ENCODE assay signal across 17 mouse cellular contexts in genomic region chr6:85469660-85470430, GRCm38 (mm10). TPM values are rescaled to one million over a fixed set of nuclear protein-coding genes. Genes with fewer than 3 reads are reported as not detected.
DNase-seq lines count a peak whose midpoint lies in the region; ATAC-seq and TF ChIP-seq lines count a peak whose summit lies in the region.
"Had no signal": no experiment of that assay in that cellular context is flagged by ENCODE, and none has a peak within 500 bp of the region (broad histone marks: within the 10 kb centered on the region; RNA-seq: fewer than 3 reads in every experiment).

No protein-coding gene starts in this region.

- H3K9ac ChIP-seq in intestine, embryonic 16.5 days (ENCODE audit: low read depth, low read length), result no peak overlapping the region
- no peak overlapping the region for H3K9ac ChIP-seq in intestine, postnatal 0 days (ENCODE audit: low read depth, low read length)
- no peak overlapping the region for H3K9ac ChIP-seq in lung, embryonic 14.5 days

- ATAC-seq in intestine, embryonic 16.5 days, result peak; percentile 36; the same call in 1 of the 2 replicates
- no peak for ATAC-seq in intestine, postnatal 0 days
- peak; percentile 38; the same call in 1 of the 2 replicates for ATAC-seq in lung, embryonic 14.5 days (ENCODE audit: insufficient read depth)

- H3K4me1 ChIP-seq in intestine, embryonic 16.5 days (ENCODE audit: control insufficient read depth, insufficient read depth, low read length), result no peaks in the 10 kb centered on the region
- no peaks in the 10 kb centered on the region for H3K4me1 ChIP-seq in intestine, postnatal 0 days (replicated peaks; ENCODE audit: control insufficient read depth, insufficient read depth, low read length)
- H3K4me1 ChIP-seq in lung, embryonic 14.5 days (ENCODE audit: insufficient read depth), result no peaks in the 10 kb centered on the region

- peaks cover 20% of the 10 kb centered on the region for H3K36me3 ChIP-seq in intestine, embryonic 16.5 days (ENCODE audit: control insufficient read depth, insufficient read depth, low read length)
- H3K36me3 ChIP-seq in intestine, postnatal 0 days (ENCODE audit: control insufficient read depth, insufficient read depth), result peaks cover 44% of the 10 kb centered on the region
- H3K36me3 ChIP-seq in lung, embryonic 14.5 days (ENCODE audit: insufficient read depth), result peaks cover 52% of the 10 kb centered on the region
- peaks cover 40% of the 10 kb centered on the region for H3K36me3 ChIP-seq in myocyte (ENCODE audit: control insufficient read depth, insufficient read depth)

- no peak overlapping the region for H3K4me3 ChIP-seq in intestine, embryonic 16.5 days (ENCODE audit: low read length)
- no peak overlapping the region for H3K4me3 ChIP-seq in intestine, postnatal 0 days (ENCODE audit: low read depth, low read length)
- no peak overlapping the region for H3K4me3 ChIP-seq in lung, embryonic 14.5 days (ENCODE audit: low read depth, low read length)
- H3K4me3 ChIP-seq in myocyte, result no peak overlapping the region

- no peaks in the 10 kb centered on the region for H3K9me3 ChIP-seq in intestine, embryonic 16.5 days (ENCODE audit: control insufficient read depth, low read length)
- H3K9me3 ChIP-seq in intestine, postnatal 0 days (ENCODE audit: control insufficient read depth), result no peaks in the 10 kb centered on the region
- H3K9me3 ChIP-seq in lung, embryonic 14.5 days (ENCODE audit: low read depth, low read length), result no peaks in the 10 kb centered on the region

- no peak overlapping the region for H3K4me2 ChIP-seq in intestine, embryonic 16.5 days (ENCODE audit: low read depth, low read length)
- no peak overlapping the region for H3K4me2 ChIP-seq in intestine, postnatal 0 days (replicated peaks; ENCODE audit: low read depth)
- H3K4me2 ChIP-seq in lung, embryonic 14.5 days, result no peak overlapping the region
- H3K4me2 ChIP-seq in myocyte (ENCODE audit: low read depth), result no peak overlapping the region

- TF ChIP-seq CTCF in intestine, postnatal 0 days (IDR thresholded peaks at IDR 0.05; ENCODE audit: low read depth), result no peak
- no peak for TF ChIP-seq CTCF in lung, embryonic 14.5 days (IDR thresholded peaks at IDR 0.05; ENCODE audit: low read depth)

- 76% methylated on average over 5 of the region's 5 CpGs for WGBS in intestine, embryonic 16.5 days
- 67% methylated on average over 5 of the region's 5 CpGs for WGBS in intestine, postnatal 0 days
- 60% methylated on average over 5 of the region's 5 CpGs for WGBS in lung, embryonic 14.5 days

- no peak overlapping the region for H3ac ChIP-seq in myocyte (ENCODE audit: control insufficient read depth, insufficient read length)

- DNase-seq in lung, embryonic 14.5 days, result no peak
- no peak for DNase-seq in lung, postnatal 36 days
- DNase-seq in adrenal gland, postnatal 14 days, result peak; percentile 56
- DNase-seq in urinary bladder, postnatal 14 days (ENCODE audit: low spot score), result no peak
- DNase-seq: cerebellum, adult 9-10 months; gastrocnemius, postnatal 14 days; heart, postnatal 14 days; kidney, postnatal 10 days; layer of hippocampus, adult 9-11 months; lung, adult 18-20 months; right cerebral cortex, postnatal 4 days; thymus, adult 18-20 months had no signal

- no peak overlapping the region for H3K27ac ChIP-seq in intestine, embryonic 16.5 days (ENCODE audit: low read length)
- H3K27ac ChIP-seq in intestine, postnatal 0 days (ENCODE audit: low read depth, low read length), result no peak overlapping the region
- no peak overlapping the region for H3K27ac ChIP-seq in lung, embryonic 14.5 days (ENCODE audit: low read depth)
- H3K27ac ChIP-seq: macrophage had no signal

- no peaks in the 10 kb centered on the region for H3K27me3 ChIP-seq in intestine, embryonic 16.5 days (replicated peaks; ENCODE audit: control insufficient read depth, insufficient read depth, low read length)
- no peaks in the 10 kb centered on the region for H3K27me3 ChIP-seq in intestine, postnatal 0 days (replicated peaks; ENCODE audit: control insufficient read depth, insufficient read depth, low read length)
- no peaks in the 10 kb centered on the region for H3K27me3 ChIP-seq in lung, embryonic 14.5 days (ENCODE audit: insufficient read depth, low read length)
- H3K27me3 ChIP-seq in myocyte (ENCODE audit: control insufficient read depth, insufficient read depth, insufficient read length), result no peaks in the 10 kb centered on the region

- TF ChIP-seq POLR2A in myocyte (IDR thresholded peaks at IDR 0.05; ENCODE audit: insufficient read length, low read depth), result no peak

- H3K79me2 ChIP-seq in myocyte (ENCODE audit: control insufficient read depth, insufficient read depth), result no peaks in the 10 kb centered on the region

TF ChIP-seq in myocyte, 11 proteins besides CTCF, POLR2A, EP300 and RAD21:
- TF ChIP-seq MYOD1 (IDR thresholded peaks at IDR 0.05; ENCODE audit: control insufficient read depth in 1 of 3, insufficient read length in 2 of 3, low read depth in 2 of 3) (no peak), POLR2AphosphoS2 (IDR thresholded peaks at IDR 0.05; ENCODE audit: insufficient read length, low read depth) (peak; percentile 81), E2F4 (IDR thresholded peaks at IDR 0.05; ENCODE audit: insufficient read depth) (no peak)

RNA-seq across cellular contexts. Expression of gene Pradc1, which starts 18.1 kb away (rescaled TPM):
- polyA plus RNA-seq in intestine, embryonic 16.5 days (2015; fragmentation: Nextera tagmentation; extraction: Ambion mirVana), result 39.4 and 41.2 TPM in 2 replicates
- polyA plus RNA-seq in intestine, postnatal 0 days (2015; fragmentation: Nextera tagmentation; extraction: Ambion mirVana), result 23.2 and 23.7 TPM in 2 replicates
- polyA plus RNA-seq in lung, embryonic 14.5 days (2014; fragmentation: Nextera tagmentation; extraction: Ambion mirVana), result 26.5 and 27.3 TPM in 2 replicates
- total RNA-seq in adrenal gland, postnatal 14 days (2021), result 13.8 and 15.2 TPM in 2 replicates
- polyA plus RNA-seq in myocyte (2012; fragmentation: generic; extraction: Trizol), result 17.6 TPM

RNA-seq across cellular contexts. Expression of gene Cct7, which starts 18.5 kb away (rescaled TPM):
- polyA plus RNA-seq in intestine, embryonic 16.5 days (2015; fragmentation: Nextera tagmentation; extraction: Ambion mirVana), result 417 and 458 TPM in 2 replicates
- 152 and 159 TPM in 2 replicates for polyA plus RNA-seq in intestine, postnatal 0 days (2015; fragmentation: Nextera tagmentation; extraction: Ambion mirVana)
- 501 and 506 TPM in 2 replicates for polyA plus RNA-seq in lung, embryonic 14.5 days (2014; fragmentation: Nextera tagmentation; extraction: Ambion mirVana)
- total RNA-seq in adrenal gland, postnatal 14 days (2021), result 218 and 224 TPM in 2 replicates
- polyA plus RNA-seq in myocyte (2012; fragmentation: generic; extraction: Trizol), result 334 TPM

RNA-seq across cellular contexts. Expression of gene Fbxo41, which starts 32.9 kb away (rescaled TPM):
- polyA plus RNA-seq in intestine, embryonic 16.5 days (2015; fragmentation: Nextera tagmentation; extraction: Ambion mirVana), result 0.12 and 0.16 TPM in 2 replicates
- 0.09 and 0.10 TPM in 2 replicates for polyA plus RNA-seq in intestine, postnatal 0 days (2015; fragmentation: Nextera tagmentation; extraction: Ambion mirVana)
- polyA plus RNA-seq in lung, embryonic 14.5 days (2014; fragmentation: Nextera tagmentation; extraction: Ambion mirVana), result 0.15 and 0.29 TPM in 2 replicates
- total RNA-seq in adrenal gland, postnatal 14 days (2021), result 0.44 and 0.83 TPM in 2 replicates
- polyA plus RNA-seq in myocyte (2012; fragmentation: generic; extraction: Trizol), result not detected
- total RNA-seq: heart, postnatal 14 days had no signal
- polyA plus RNA-seq: macrophage had no signal

RNA-seq across cellular contexts. Expression of gene Smyd5, which starts 38.1 kb away (rescaled TPM):
- polyA plus RNA-seq in intestine, embryonic 16.5 days (2015; fragmentation: Nextera tagmentation; extraction: Ambion mirVana), result 45.8 and 52.5 TPM in 2 replicates
- 10.1 and 10.9 TPM in 2 replicates for polyA plus RNA-seq in intestine, postnatal 0 days (2015; fragmentation: Nextera tagmentation; extraction: Ambion mirVana)
- polyA plus RNA-seq in lung, embryonic 14.5 days (2014; fragmentation: Nextera tagmentation; extraction: Ambion mirVana), result 67.3 and 68.3 TPM in 2 replicates
- total RNA-seq in adrenal gland, postnatal 14 days (2021), result 25.0 and 33.0 TPM in 2 replicates
- polyA plus RNA-seq in myocyte (2012; fragmentation: generic; extraction: Trizol), result 34.6 TPM

RNA-seq across cellular contexts. Expression of gene Egr4, which starts 43.5 kb away (rescaled TPM):
- not detected in 2 replicates for polyA plus RNA-seq in intestine, embryonic 16.5 days (2015; fragmentation: Nextera tagmentation; extraction: Ambion mirVana)
- not detected in 2 replicates for polyA plus RNA-seq in intestine, postnatal 0 days (2015; fragmentation: Nextera tagmentation; extraction: Ambion mirVana)
- polyA plus RNA-seq in lung, embryonic 14.5 days (2014; fragmentation: Nextera tagmentation; extraction: Ambion mirVana), result not detected in 2 replicates
- 0.26 TPM in 1 of 2 replicates, not detected in the other for total RNA-seq in adrenal gland, postnatal 14 days (2021)
- polyA plus RNA-seq in myocyte (2012; fragmentation: generic; extraction: Trizol), result not detected
- total RNA-seq: gastrocnemius, postnatal 14 days; heart, postnatal 14 days had no signal
- polyA plus RNA-seq: macrophage; neural tube, embryonic 14.5 days had no signal
